Mouse (Mus musculus) gastrocnemius, adult 2 months (tissue): ENCODE results near the gene Cped1. TPM values are rescaled to one million over a fixed set of nuclear protein-coding genes. Genes with fewer than 3 reads are reported as not detected.

Experiments
- DNase-seq: peaks from one replicate; pipeline ENCODE4 v3.0.0; 2022
- H3K27ac ChIP-seq: fragments of 200-600 bp; 2 replicates; pipeline ENCODE4 v1.8.1; 2022; ENCODE audit warnings: mild to moderate bottlenecking
- H3K4me3 ChIP-seq: fragments of 200-600 bp; 2 replicates; pipeline ENCODE4 v1.8.1; 2022; ENCODE audit warnings: mild to moderate bottlenecking, moderate library complexity
- CTCF ChIP-seq: fragments of 200-600 bp; IDR thresholded peaks from 2 replicates; pipeline ENCODE4 v1.8.1; 2022; ENCODE audit warnings: antibody characterized with exemption, mild to moderate bottlenecking, moderate library complexity
- intact Hi-C: fragments of 180-260 bp; cut with DNase I; formaldehyde crosslinking; loops from one replicate; pipeline ENCODE4 v1.15.1; 2025
- total RNA-seq, 2 experiments: library from RNA; stranded (reverse); gene quantifications; 2 replicates each; pipeline ENCODE4 v1.2.3; 2021

The Cped1 gene
- total RNA-seq, 2 experiments from 2014 or later = 22.4 to 24.5 TPM

GRCm38 (mm10) chr6:21986660-21987331 is 1.1 kb downstream of the Cped1 start:
- no peak for TF ChIP-seq CTCF
- peak; percentile 73 for DNase-seq
- intact Hi-C loops = loop anchor here (5.0 kb wide), 1 partner anchor 36 kb away; no protein-coding TSS in a partner anchor
- Histone ChIP-seq H3K27ac (peak overlapping the region; percentile 96), H3K4me3 (peak overlapping the region; percentile 91)

- TF ChIP-seq CTCF = no peak
- Histone ChIP-seq H3K4me3 (peak overlapping the region; percentile 91), H3K27ac (peak overlapping the region; percentile 96)
- DNase-seq = no peak
- intact Hi-C loops = loop anchor here (5.0 kb wide), 1 partner anchor 35 kb away; no protein-coding TSS in a partner anchor
Measured at GRCm38 (mm10) chr6:21987554-21987953, 1.8 kb downstream of the Cped1 start.

- intact Hi-C loops = loop anchor here (5.0 kb wide), 1 partner anchor 34 kb away; no protein-coding TSS in a partner anchor
- no peak for TF ChIP-seq CTCF
- peak overlapping the region; percentile 91 for H3K4me3 ChIP-seq
- DNase-seq = no peak
- H3K27ac ChIP-seq = peak overlapping the region; percentile 96
Measured at GRCm38 (mm10) chr6:21988296-21988695, 2.6 kb downstream of the Cped1 start.

- DNase-seq = no peak
- peak overlapping the region; percentile 91 for H3K4me3 ChIP-seq
- intact Hi-C loops = loop anchor here (5.0 kb wide), 1 partner anchor 33 kb away; no protein-coding TSS in a partner anchor
- peak overlapping the region; percentile 96 for H3K27ac ChIP-seq
- TF ChIP-seq CTCF = no peak
Measured at GRCm38 (mm10) chr6:21989081-21989480, 3.4 kb downstream of the Cped1 start.

- peak; percentile 67 for DNase-seq
- Histone ChIP-seq H3K4me3 (peak overlapping the region; percentile 91), H3K27ac (peak overlapping the region; percentile 96)
- TF ChIP-seq CTCF = no peak
- intact Hi-C loops = no loop called here
Measured at GRCm38 (mm10) chr6:21990181-21991135, 4.7 kb downstream of the Cped1 start.

GRCm38 (mm10) chr6:21991151-21991550 is 5.4 kb downstream of the Cped1 start:
- Histone ChIP-seq H3K27ac (peak overlapping the region; percentile 96), H3K4me3 (peak overlapping the region; percentile 33; the same call in 1 of the 2 replicates)
- no peak for TF ChIP-seq CTCF
- intact Hi-C loops = no loop called here
- DNase-seq = no peak

GRCm38 (mm10) chr6:21993070-21993469 is 7.4 kb downstream of the Cped1 start:
- Histone ChIP-seq H3K4me3 (no peak overlapping the region), H3K27ac (peak overlapping the region; percentile 9; the same call in 1 of the 2 replicates)
- no peak for TF ChIP-seq CTCF
- intact Hi-C loops = no loop called here
- DNase-seq = no peak

- intact Hi-C loops = no loop called here
- no peak for TF ChIP-seq CTCF
- no peak for DNase-seq
- H3K4me3 ChIP-seq = peak overlapping the region; percentile 32
- H3K27ac ChIP-seq = peak overlapping the region; percentile 89
Measured at GRCm38 (mm10) chr6:21998131-21998530, 12.4 kb downstream of the Cped1 start.

- TF ChIP-seq CTCF = no peak
- H3K4me3 ChIP-seq = peak overlapping the region; percentile 50
- no peak for DNase-seq
- intact Hi-C loops = no loop called here
- peak overlapping the region; percentile 89 for H3K27ac ChIP-seq
Measured at GRCm38 (mm10) chr6:21999025-21999424, 13.3 kb downstream of the Cped1 start.

GRCm38 (mm10) chr6:22000086-22000485 is 14.4 kb downstream of the Cped1 start:
- no peak for TF ChIP-seq CTCF
- Histone ChIP-seq H3K27ac (peak overlapping the region; percentile 89), H3K4me3 (peak overlapping the region; percentile 45)
- DNase-seq = peak; percentile 72
- intact Hi-C loops = no loop called here

- DNase-seq = no peak
- H3K27ac ChIP-seq = peak overlapping the region; percentile 89
- peak overlapping the region; percentile 45 for H3K4me3 ChIP-seq
- TF ChIP-seq CTCF = no peak
- intact Hi-C loops = no loop called here
Measured at GRCm38 (mm10) chr6:22000881-22001280, 15.2 kb downstream of the Cped1 start.

- intact Hi-C loops = no loop called here
Measured at GRCm38 (mm10) chr6:22001284-22001916, 15.7 kb downstream of the Cped1 start.

More at GRCm38 (mm10) chr6:22001284-22001916, 15.7 kb downstream of the Cped1 start:
- Histone ChIP-seq H3K27ac (peak overlapping the region; percentile 89), H3K4me3 (peak overlapping the region; percentile 45)
- peak; percentile 90 for DNase-seq
- no peak for TF ChIP-seq CTCF
